Mouse (Mus musculus) liver, embryonic 16.5 days (tissue): ENCODE measurements at regions not wholly inside any gene's neighbourhood (a gene's known extent, or its start where the extent isn't known, plus 50 kb on each side); places are given as distances from the start of the nearest gene placed in this dataset.

Experiments used
- ATAC-seq: fragments of 200-750 bp; cut with Nextera tagmentation; 2 replicates; pipeline ENCODE4 v1.8.0; 2017; ENCODE audit warnings: low read depth, mild to moderate bottlenecking, moderate number of reproducible peaks, moderate library complexity
- H3K27ac ChIP-seq: fragments of 300-500 bp; sonication (generic); 2 replicates; pipeline ENCODE4 v1.5.1; 2014; ENCODE audit warnings: mild to moderate bottlenecking, low read length
- H3K27me3 ChIP-seq: fragments of 300-500 bp; sonication (generic); 2 replicates; pipeline ENCODE4 v1.6.1; 2014; ENCODE audit warnings: low read depth, low read length, mixed read lengths; ENCODE audit not compliant: control insufficient read depth, insufficient read depth
- H3K36me3 ChIP-seq: fragments of 300-500 bp; sonication (generic); 2 replicates; pipeline ENCODE4 v1.6.1; 2014; ENCODE audit warnings: mild to moderate bottlenecking; ENCODE audit not compliant: control insufficient read depth, insufficient read depth
- H3K4me1 ChIP-seq: fragments of 300-500 bp; sonication (generic); 2 replicates; pipeline ENCODE4 v1.6.1; 2014; ENCODE audit warnings: low read depth, low read length, mixed read lengths; ENCODE audit not compliant: control insufficient read depth
- H3K4me2 ChIP-seq: fragments of 300-500 bp; sonication (generic); 2 replicates; pipeline ENCODE4 v1.6.1; 2014; ENCODE audit warnings: low read depth, low read length, mixed read lengths
- H3K4me3 ChIP-seq: fragments of 300-500 bp; sonication (generic); 2 replicates; pipeline ENCODE4 v1.5.1; 2014; ENCODE audit warnings: low read depth, mild to moderate bottlenecking, low read length
- H3K9ac ChIP-seq: fragments of 300-500 bp; sonication (generic); 2 replicates; pipeline ENCODE4 v1.6.1; 2014; ENCODE audit warnings: low read depth, low read length
- H3K9me3 ChIP-seq: fragments of 300-500 bp; sonication (generic); replicated peaks from 2 replicates; pipeline ENCODE4 v1.6.1; 2016; ENCODE audit warnings: low read length; ENCODE audit not compliant: control insufficient read depth
- WGBS: fragments of 180-500 bp; shearing (Covaris S2); extraction: QIAGEN DNeasy Blood & Tissue Kit; methylation state at CpG from one replicate; pipeline ENCODE4 v1.1.7; 2014; ENCODE audit not compliant: insufficient replicate concordance; 5-methylcytosine and 5-hydroxymethylcytosine counted together

DNA sequence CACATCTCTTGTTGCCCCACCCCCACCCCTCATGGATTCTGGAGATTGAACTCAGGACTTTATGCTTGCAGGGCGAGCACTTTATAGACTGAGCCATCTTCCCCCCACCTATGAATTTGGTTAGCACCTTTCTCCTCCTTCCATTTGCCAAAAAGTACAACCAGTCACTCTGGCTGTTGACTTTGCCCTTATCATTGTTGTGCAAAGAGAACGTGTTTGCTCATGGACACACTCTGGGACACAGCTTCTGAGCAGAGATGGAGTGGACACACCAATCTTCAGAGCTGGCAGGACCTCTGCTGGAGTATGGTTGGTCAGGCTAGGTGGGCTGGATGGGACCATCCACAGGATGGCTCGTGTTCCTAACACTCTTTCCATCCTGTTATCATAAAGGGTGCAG, 285.1 kb upstream of the Tle3 start:
- ATAC-seq: no peak
- Histone ChIP-seq H3K27ac (no peak overlapping the region), H3K4me1 (no peaks in the 10 kb centered on the region), H3K9ac (no peak overlapping the region), H3K27me3 (no peaks in the 10 kb centered on the region), H3K4me3 (no peak overlapping the region), H3K4me2 (no peak overlapping the region), H3K9me3 (no peaks in the 10 kb centered on the region), H3K36me3 (no peaks in the 10 kb centered on the region)
- WGBS: 43% methylated on average over 3 of the region's 3 CpGs

DNA sequence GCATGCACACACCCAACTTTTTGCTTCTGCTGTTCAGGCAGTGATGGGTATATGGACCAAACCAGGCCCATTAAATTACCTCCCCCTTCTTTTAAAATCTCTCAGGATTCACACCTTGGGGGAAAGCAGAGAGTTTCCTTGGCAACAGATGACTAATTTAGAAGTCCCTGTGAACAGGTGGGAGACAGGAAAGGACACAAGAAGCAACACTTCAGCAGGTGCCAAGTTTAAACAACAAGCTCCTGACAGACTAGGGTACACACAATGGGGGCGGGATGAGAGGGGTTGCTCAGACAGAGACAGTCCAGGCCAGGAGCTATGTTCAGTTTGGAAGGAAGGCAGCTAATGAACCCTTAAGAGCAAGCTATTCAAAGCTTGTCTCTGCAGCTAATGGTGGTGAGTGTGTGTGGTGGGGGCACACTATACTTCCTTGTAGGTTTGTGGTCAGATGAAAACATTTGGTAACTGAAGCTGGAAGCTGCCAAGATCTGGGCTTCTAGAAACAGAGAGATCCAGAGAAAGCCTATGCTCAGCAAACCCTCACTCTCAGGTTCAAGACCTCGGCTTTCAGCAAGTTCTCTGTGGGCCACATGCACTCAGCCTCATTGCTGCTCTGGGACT, 283.0 kb upstream of the Tle3 start:
- Histone ChIP-seq H3K9ac (no peak overlapping the region), H3K27ac (no peak overlapping the region), H3K36me3 (no peaks in the 10 kb centered on the region), H3K4me2 (no peak overlapping the region), H3K27me3 (no peaks in the 10 kb centered on the region), H3K4me1 (no peaks in the 10 kb centered on the region), H3K9me3 (no peaks in the 10 kb centered on the region), H3K4me3 (no peak overlapping the region)
- 41% methylated on average over 2 of the region's 2 CpGs for WGBS
- no peak for ATAC-seq

GRCm38 (mm10) chr9:61091036-61091435, 281.1 kb upstream of the Tle3 start:
- WGBS: 41% methylated on average over 2 of the region's 2 CpGs
- H3K36me3 ChIP-seq: no peaks in the 10 kb centered on the region
- no peaks in the 10 kb centered on the region for H3K9me3 ChIP-seq
- no peak overlapping the region for H3K4me3 ChIP-seq
- no peaks in the 10 kb centered on the region for H3K27me3 ChIP-seq
- no peak overlapping the region for H3K4me2 ChIP-seq
- ATAC-seq: no peak
- H3K27ac ChIP-seq: no peak overlapping the region
- no peaks in the 10 kb centered on the region for H3K4me1 ChIP-seq
- no peak overlapping the region for H3K9ac ChIP-seq

DNA sequence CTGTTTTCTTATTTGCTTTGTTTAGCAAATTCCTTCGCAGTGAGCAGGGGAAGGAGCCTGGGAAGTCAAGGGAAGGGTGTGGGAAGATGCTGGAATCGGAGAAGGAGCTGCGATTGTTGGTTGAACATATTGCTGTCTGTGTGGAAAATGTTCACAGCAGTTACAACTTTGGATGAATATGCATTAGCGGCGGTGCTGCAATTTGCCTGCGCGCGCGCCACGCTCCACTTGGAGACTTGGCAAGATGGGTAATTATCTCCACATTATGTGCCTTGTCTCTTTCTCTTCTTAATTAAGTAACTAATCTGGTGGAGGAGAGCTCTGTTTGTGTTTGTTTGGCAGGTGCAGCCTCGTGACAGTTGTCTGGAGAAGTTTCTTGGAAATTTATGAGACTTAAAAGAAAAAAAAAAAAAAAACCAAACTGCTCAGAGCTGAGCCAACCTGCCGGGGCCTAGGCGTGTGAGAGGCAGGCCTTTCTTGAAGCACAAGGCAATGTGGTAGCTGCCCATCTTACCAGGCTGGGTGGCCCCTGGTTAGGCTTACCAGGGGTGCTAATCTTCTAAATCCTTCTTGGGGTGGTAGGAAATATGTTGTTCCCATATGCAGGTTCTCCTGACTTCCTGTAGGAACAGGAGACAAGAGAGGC, 279.2 kb upstream of the Tle3 start:
- Histone ChIP-seq H3K4me3 (no peak overlapping the region), H3K9me3 (no peaks in the 10 kb centered on the region), H3K27me3 (no peaks in the 10 kb centered on the region), H3K36me3 (no peaks in the 10 kb centered on the region), H3K27ac (no peak overlapping the region), H3K4me2 (no peak overlapping the region), H3K9ac (no peak overlapping the region), H3K4me1 (no peaks in the 10 kb centered on the region)
- no peak for ATAC-seq
- WGBS: 77% methylated on average over 13 of the region's 13 CpGs

GRCm38 (mm10) chr9:61095069-61095775, 276.9 kb upstream of the Tle3 start:
- H3K9ac ChIP-seq: no peak overlapping the region
- no peaks in the 10 kb centered on the region for H3K36me3 ChIP-seq
- no peaks in the 10 kb centered on the region for H3K4me1 ChIP-seq
- no peak overlapping the region for H3K4me3 ChIP-seq
- no peak for ATAC-seq
- H3K9me3 ChIP-seq: no peaks in the 10 kb centered on the region
- no peak overlapping the region for H3K4me2 ChIP-seq
- no peak overlapping the region for H3K27ac ChIP-seq
- 63% methylated on average over 2 of the region's 2 CpGs for WGBS
- H3K27me3 ChIP-seq: no peaks in the 10 kb centered on the region

- Histone ChIP-seq H3K36me3 (no peaks in the 10 kb centered on the region), H3K27me3 (no peaks in the 10 kb centered on the region), H3K9me3 (no peaks in the 10 kb centered on the region), H3K4me2 (no peak overlapping the region), H3K27ac (no peak overlapping the region), H3K4me1 (no peaks in the 10 kb centered on the region), H3K9ac (no peak overlapping the region), H3K4me3 (no peak overlapping the region)
- no peak for ATAC-seq
- 64% methylated on average over 7 of the region's 7 CpGs for WGBS
These were observed 270.3 kb upstream of the Tle3 start for GRCm38 (mm10) chr9:61101741-61102450.

- ATAC-seq: no peak
These were observed 269.5 kb upstream of the Tle3 start for GRCm38 (mm10) chr9:61102451-61103358.

DNA sequence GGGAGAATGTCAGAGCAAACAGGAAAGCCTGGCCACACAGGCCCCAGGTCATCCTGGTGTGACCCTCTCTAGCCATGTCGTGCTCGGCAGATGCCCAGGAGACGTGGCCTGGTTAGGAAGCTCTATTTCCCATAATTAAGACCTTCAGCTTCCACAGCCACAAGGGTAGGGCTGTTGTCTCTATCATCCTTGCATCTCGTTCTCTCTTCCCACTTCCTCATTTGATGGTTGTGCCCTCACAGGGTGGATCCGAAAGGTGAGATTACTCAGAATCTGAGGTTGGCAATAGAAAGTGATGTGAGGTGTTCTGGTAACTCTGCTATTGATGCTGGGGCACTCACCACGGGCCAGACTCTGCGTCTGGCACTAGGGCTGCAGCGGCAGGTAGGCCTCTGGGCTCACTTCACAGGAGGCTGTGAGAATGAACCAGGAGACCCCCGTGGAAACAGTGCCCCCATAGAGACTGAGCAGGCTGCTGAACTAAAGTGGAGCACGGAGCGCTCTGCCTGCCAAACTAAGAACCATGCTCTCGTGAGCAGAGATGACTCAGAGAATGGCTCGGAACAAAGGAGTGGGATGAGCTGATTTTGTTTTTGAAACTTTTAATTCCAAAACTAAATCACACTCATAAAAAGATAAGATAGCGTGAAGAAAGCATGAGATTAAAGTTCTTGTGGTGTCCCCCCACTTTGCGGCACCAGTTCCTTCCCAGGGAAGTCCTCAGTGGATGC, 266.5 kb upstream of the Tle3 start:
- Histone ChIP-seq H3K4me2 (no peak overlapping the region), H3K9ac (no peak overlapping the region), H3K27ac (no peak overlapping the region), H3K4me3 (no peak overlapping the region), H3K36me3 (no peaks in the 10 kb centered on the region), H3K4me1 (no peaks in the 10 kb centered on the region), H3K27me3 (no peaks in the 10 kb centered on the region), H3K9me3 (no peaks in the 10 kb centered on the region)
- 52% methylated on average over 15 of the region's 15 CpGs for WGBS
- ATAC-seq: no peak

More at GRCm38 (mm10) chr9:61102451-61103358, 269.5 kb upstream of the Tle3 start:
- WGBS: 68% methylated on average over 24 of the region's 24 CpGs
- H3K4me1 ChIP-seq: no peaks in the 10 kb centered on the region
- H3K27me3 ChIP-seq: no peaks in the 10 kb centered on the region
- H3K4me3 ChIP-seq: no peak overlapping the region
- no peaks in the 10 kb centered on the region for H3K36me3 ChIP-seq
- no peak overlapping the region for H3K9ac ChIP-seq
- H3K27ac ChIP-seq: no peak overlapping the region
- H3K4me2 ChIP-seq: no peak overlapping the region
- H3K9me3 ChIP-seq: no peaks in the 10 kb centered on the region
